Mouse (Mus musculus) limb, embryonic 15.5 days (tissue): ENCODE data around the gene Msantd2. TPM values are rescaled to one million over a fixed set of nuclear protein-coding genes. Genes with fewer than 3 reads are reported as not detected.
A peak's percentile ranks its signal among the peaks of the same experiment; 100 is the strongest.

Experiments used
- ATAC-seq: fragments of 200-750 bp; cut with Nextera tagmentation; 2 replicates; pipeline ENCODE4 v1.8.0; 2017; ENCODE audit warnings: low read depth, moderate TSS enrichment; ENCODE audit not compliant: insufficient number of reproducible peaks, low FRiP score, low TSS enrichment
- H3K27ac ChIP-seq: fragments of 300-500 bp; sonication (generic); 2 replicates; pipeline ENCODE4 v1.5.1; 2015; ENCODE audit warnings: moderate library complexity, mild to moderate bottlenecking, inconsistent platforms
- H3K27me3 ChIP-seq: fragments of 300-500 bp; sonication (generic); 2 replicates; pipeline ENCODE4 v1.6.1; 2015; ENCODE audit warnings: inconsistent platforms
- H3K36me3 ChIP-seq: fragments of 300-500 bp; sonication (generic); 2 replicates; pipeline ENCODE4 v1.6.1; 2015; ENCODE audit warnings: inconsistent platforms
- H3K4me1 ChIP-seq: fragments of 300-500 bp; sonication (generic); 2 replicates; pipeline ENCODE4 v1.6.1; 2015; ENCODE audit warnings: inconsistent platforms
- H3K4me2 ChIP-seq: fragments of 300-500 bp; sonication (generic); 2 replicates; pipeline ENCODE4 v1.6.1; 2015; ENCODE audit warnings: mild to moderate bottlenecking, inconsistent platforms
- H3K4me3 ChIP-seq: fragments of 300-500 bp; sonication (generic); 2 replicates; pipeline ENCODE4 v1.5.1; 2015; ENCODE audit warnings: mild to moderate bottlenecking, inconsistent platforms
- H3K9ac ChIP-seq: fragments of 300-500 bp; sonication (generic); 2 replicates; pipeline ENCODE4 v1.6.1; 2015; ENCODE audit warnings: inconsistent platforms
- H3K9me3 ChIP-seq: fragments of 300-500 bp; sonication (generic); 2 replicates; pipeline ENCODE4 v1.6.1; 2016; ENCODE audit warnings: inconsistent platforms
- WGBS: fragments of 180-500 bp; shearing (Covaris S2); methylation state at CpG from one replicate; pipeline ENCODE4 v1.1.7; 2015; 5-methylcytosine and 5-hydroxymethylcytosine counted together
- polyA plus RNA-seq: library from polyadenylated mRNA; unstranded; fragments of >200 nt; fragmentation: Nextera tagmentation; extraction: Ambion mirVana; gene quantifications from 2 replicates; pipeline ENCODE4 v1.2.1, GENCODE M21; 2015

Msantd2 gene
- polyA plus RNA-seq, 1 experiment from 2014 or later = 25.2 TPM

GRCm38 (mm10) chr9:37530888-37531705 lies 42.0 kb downstream of the Msantd2 start:
- H3K4me1 ChIP-seq = peaks cover 33% of the 10 kb centered on the region
- no peak overlapping the region; the same call in 1 of the 2 replicates for H3K27ac ChIP-seq
- peaks cover 68% of the 10 kb centered on the region for H3K27me3 ChIP-seq
- H3K9me3 ChIP-seq = no peaks in the 10 kb centered on the region
- H3K36me3 ChIP-seq = 0 out of 2 replicates have a peak, but pooled peaks cover 4% of the 10 kb centered on the region
- ATAC-seq = no peak
- H3K4me2 ChIP-seq = peak overlapping the region; percentile 53
- H3K4me3 ChIP-seq = peak overlapping the region; percentile 33
- 0 out of 2 replicates have a peak overlapping the region, but pooled peaks have one; percentile 20 for H3K9ac ChIP-seq
- 4% methylated on average over 31 of the region's 31 CpGs for WGBS

GRCm38 (mm10) chr9:37536851-37537250 lies 47.7 kb downstream of the Msantd2 start:
- H3K36me3 ChIP-seq = no peaks in the 10 kb centered on the region
- H3K4me2 ChIP-seq = no peak overlapping the region
- no peak overlapping the region for H3K9ac ChIP-seq
- H3K27ac ChIP-seq = no peak overlapping the region
- peaks cover 7% of the 10 kb centered on the region; the same call in 1 of the 2 replicates for H3K4me1 ChIP-seq
- WGBS = 89% methylated on average over 4 of the region's 4 CpGs
- H3K9me3 ChIP-seq = no peaks in the 10 kb centered on the region
- no peak overlapping the region for H3K4me3 ChIP-seq
- no peak for ATAC-seq
- H3K27me3 ChIP-seq = peaks cover 38% of the 10 kb centered on the region

- ATAC-seq = no peak
- no peaks in the 10 kb centered on the region for H3K36me3 ChIP-seq
- 73% methylated on average over 5 of the region's 5 CpGs for whole genome bisulfite sequencing
- peaks cover 7% of the 10 kb centered on the region; the same call in 1 of the 2 replicates for H3K4me1 ChIP-seq
- H3K4me2 ChIP-seq = no peak overlapping the region
- no peak overlapping the region for H3K9ac ChIP-seq
- no peak overlapping the region for H3K27ac ChIP-seq
- no peaks in the 10 kb centered on the region for H3K9me3 ChIP-seq
- no peak overlapping the region for H3K4me3 ChIP-seq
- peaks cover 34% of the 10 kb centered on the region for H3K27me3 ChIP-seq
Observed at GRCm38 (mm10) chr9:37537658-37538250, 48.6 kb downstream of the Msantd2 start.

- H3K9ac ChIP-seq = no peak within 1 kb of the TSS
- 57% methylated on average over 23 of the region's 23 CpGs for WGBS
- H3K4me3 ChIP-seq = no peak within 1 kb of the TSS
- no peak within 1 kb of the TSS for H3K27ac ChIP-seq
- peaks cover 11% of the 10 kb centered on the region for H3K4me1 ChIP-seq
- peaks cover 28% of the 10 kb centered on the region for H3K27me3 ChIP-seq
- no peak within 1 kb of the TSS for H3K4me2 ChIP-seq
- ATAC-seq = peak; percentile 22; the same call in 1 of the 2 replicates
- no peaks in the 10 kb centered on the region for H3K9me3 ChIP-seq
- H3K36me3 ChIP-seq = no peaks in the 10 kb centered on the region
Observed at GRCm38 (mm10) chr9:37539170-37540025, 50.3 kb downstream of the Msantd2 start, which contains the start of gene Vsig2. Gene Vsig2 (plus strand): TSS chr9:37539255.

- peaks cover 19% of the 10 kb centered on the region for H3K4me1 ChIP-seq
- 85% methylated on average over 4 of the region's 4 CpGs for WGBS
- no peaks in the 10 kb centered on the region for H3K9me3 ChIP-seq
- no peak overlapping the region for H3K4me3 ChIP-seq
- no peaks in the 10 kb centered on the region for H3K36me3 ChIP-seq
- no peak overlapping the region for H3K9ac ChIP-seq
- H3K27ac ChIP-seq = no peak overlapping the region
- no peak for ATAC-seq
- peaks cover 32% of the 10 kb centered on the region for H3K27me3 ChIP-seq
- no peak overlapping the region for H3K4me2 ChIP-seq
Observed at GRCm38 (mm10) chr9:37540226-37540625, 51.1 kb downstream of the Msantd2 start.

GRCm38 (mm10) chr9:37540701-37541575 lies 51.8 kb downstream of the Msantd2 start:
- Histone ChIP-seq H3K4me1 (peaks cover 24% of the 10 kb centered on the region), H3K4me3 (no peak overlapping the region), H3K9me3 (no peaks in the 10 kb centered on the region), H3K9ac (no peak overlapping the region), H3K27ac (peak overlapping the region; percentile 23; the same call in 1 of the 2 replicates), H3K27me3 (peaks cover 40% of the 10 kb centered on the region), H3K4me2 (no peak overlapping the region), H3K36me3 (no peaks in the 10 kb centered on the region)
- no peak for ATAC-seq
- WGBS = 84% methylated on average over 6 of the region's 6 CpGs

GRCm38 (mm10) chr9:37541851-37542642 lies 52.9 kb downstream of the Msantd2 start:
- H3K9me3 ChIP-seq = no peaks in the 10 kb centered on the region
- H3K4me1 ChIP-seq = peaks cover 25% of the 10 kb centered on the region
- no peak overlapping the region for H3K4me3 ChIP-seq
- peaks cover 49% of the 10 kb centered on the region for H3K27me3 ChIP-seq
- no peak overlapping the region for H3K4me2 ChIP-seq
- no peak for ATAC-seq
- WGBS = 48% methylated on average over 7 of the region's 7 CpGs
- no peaks in the 10 kb centered on the region for H3K36me3 ChIP-seq
- H3K9ac ChIP-seq = no peak overlapping the region
- no peak overlapping the region; the same call in 1 of the 2 replicates for H3K27ac ChIP-seq

GRCm38 (mm10) chr9:37543869-37544440 lies 54.8 kb downstream of the Msantd2 start:
- Histone ChIP-seq H3K36me3 (no peaks in the 10 kb centered on the region), H3K4me2 (peak overlapping the region; percentile 47), H3K4me1 (peaks cover 22% of the 10 kb centered on the region), H3K27ac (no peak overlapping the region), H3K27me3 (peaks cover 49% of the 10 kb centered on the region), H3K9ac (no peak overlapping the region), H3K9me3 (no peaks in the 10 kb centered on the region), H3K4me3 (peak overlapping the region; percentile 27)
- ATAC-seq = no peak
- 36% methylated on average over 12 of the region's 12 CpGs for WGBS

GRCm38 (mm10) chr9:37544447-37545165 lies 55.5 kb downstream of the Msantd2 start:
- H3K36me3 ChIP-seq = no peaks in the 10 kb centered on the region
- H3K4me1 ChIP-seq = peaks cover 18% of the 10 kb centered on the region
- WGBS = 1% methylated on average over 29 of the region's 29 CpGs
- no peaks in the 10 kb centered on the region for H3K9me3 ChIP-seq
- no peak overlapping the region for H3K27ac ChIP-seq
- H3K4me3 ChIP-seq = peak overlapping the region; percentile 27
- H3K9ac ChIP-seq = no peak overlapping the region
- H3K4me2 ChIP-seq = peak overlapping the region; percentile 47
- peaks cover 49% of the 10 kb centered on the region for H3K27me3 ChIP-seq
- ATAC-seq = no peak
